Mouse (Mus musculus) 3T3-L1 (cell line): Measurements from ENCODE around the gene Adam26a.
"Not testable (repeated sequence)": the region's sequence is repeated elsewhere in the genome, so short reads cannot be mapped to it uniquely, and the experiment has no call there.

Source experiments
- DNase-seq: peaks from one replicate; pipeline ENCODE4 v3.0.0-alpha.2; 2015; ENCODE audit warnings: low read depth, low spot score

Adam26a gene

GRCm38 (mm10) chr8:43576607-43577006, at the start of gene Adam26a:
Gene Adam26a, minus strand, starts transcription at chr8:43576707.
- not testable (repeated sequence) for DNase-seq

- no peak for DNase-seq
Measured at GRCm38 (mm10) chr8:43616046-43616445, 39.5 kb upstream of the Adam26a start.

DNA sequence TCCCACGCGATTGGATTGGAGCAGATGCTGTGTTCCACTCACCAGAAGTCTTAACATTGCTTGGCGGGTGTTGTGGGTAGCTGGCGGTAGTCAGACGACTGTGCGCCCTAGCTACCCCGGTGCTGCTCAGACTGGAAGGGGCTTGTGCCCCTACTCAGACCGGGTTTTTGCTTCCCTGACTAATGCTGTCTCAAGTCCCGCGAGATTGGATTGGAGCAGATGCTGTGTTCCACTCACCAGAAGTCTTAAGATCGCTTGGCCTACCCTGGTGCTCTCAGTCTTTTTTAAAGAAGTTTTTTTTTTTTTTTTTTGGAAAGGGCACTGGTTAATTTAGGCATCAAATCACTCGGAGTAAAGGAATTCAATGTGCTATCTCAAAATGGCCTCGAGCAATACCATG, 27.1 kb upstream of the Adam26a start:
- DNase-seq, result not testable (repeated sequence)

- DNase-seq, result not testable (repeated sequence)
Measured at GRCm38 (mm10) chr8:43603166-43603565, 26.7 kb upstream of the Adam26a start.

- DNase-seq, result not testable (repeated sequence)
Measured at GRCm38 (mm10) chr8:43528006-43528405, 48.5 kb downstream of the Adam26a start, which contains the start of gene Adam26b. Gene Adam26b, minus strand, starts transcription at chr8:43528106.
